Mouse (Mus musculus) heart, postnatal 10 days (tissue): ENCODE data around the gene Gli2. TPM values are rescaled to one million over a fixed set of nuclear protein-coding genes. Genes with fewer than 3 reads are reported as not detected.

Experiments used
- DNase-seq, 2 experiments: peaks; one replicate each; pipeline ENCODE4 v3.0.0; 2021
- intact Hi-C: fragments of 180-260 bp; cut with DNase I; formaldehyde crosslinking; loops from one replicate; pipeline ENCODE4 v1.15.1; 2025
- total RNA-seq, 2 experiments: library from RNA; stranded (reverse); gene quantifications; 2 replicates each; pipeline ENCODE4 v1.2.3; 2021

Gli2 gene
- 1 to 10 TPM; 3.8 to 4.2 TPM for total RNA-seq

- peak; percentile 86 to 88 for DNase-seq
- intact Hi-C loops = loop anchor here (5.0 to 10.0 kb wide), 2 partner anchors 76 to 179 kb away; no protein-coding TSS in a partner anchor
Measured at GRCm38 (mm10) chr1:119053402-119053841, at the start of gene Gli2. Gene Gli2 (minus strand): TSS chr1:119053619.

- intact Hi-C loops = no loop called here
- no peak for DNase-seq
Measured at GRCm38 (mm10) chr1:119097921-119098521, 44.6 kb upstream of the Gli2 start.

- intact Hi-C loops = loop anchor here (1.0 to 5.0 kb wide), 3 partner anchors 154 to 582 kb away; partner anchors contain the start of gene Inhbb
Measured at GRCm38 (mm10) chr1:119093739-119094138, 40.3 kb upstream of the Gli2 start.

GRCm38 (mm10) chr1:119089887-119090620 is 36.6 kb upstream of the Gli2 start:
- peak; percentile 16 to 22 for DNase-seq
- intact Hi-C loops = loop anchor here (5.0 to 10.0 kb wide), 5 partner anchors 157 to 837 kb away; partner anchors contain the start of gene Tsn

More at GRCm38 (mm10) chr1:119093739-119094138, 40.3 kb upstream of the Gli2 start:
- peak; percentile 74 to 83 for DNase-seq

- intact Hi-C loops = loop anchor here (5.0 to 10.0 kb wide), 4 partner anchors 370 to 840 kb away; partner anchors contain the start of gene Tsn
- peak; percentile 86 to 90 for DNase-seq
Measured at GRCm38 (mm10) chr1:119087539-119087938, 34.1 kb upstream of the Gli2 start.

GRCm38 (mm10) chr1:119085771-119086170 is 32.4 kb upstream of the Gli2 start:
- intact Hi-C loops = loop anchor here (5.0 to 10.0 kb wide), 4 partner anchors 372 to 842 kb away; partner anchors contain the start of gene Tsn
- DNase-seq = no peak

- DNase-seq = peak; percentile 62 to 82
- intact Hi-C loops = loop anchor here (1.0 to 10.0 kb wide), 3 partner anchors 236 to 769 kb away; partner anchors contain the start of gene Tsn
Measured at GRCm38 (mm10) chr1:119083468-119083921, 30.1 kb upstream of the Gli2 start.

- intact Hi-C loops = loop anchor here (5.0 to 10.0 kb wide), 2 partner anchors 235 to 768 kb away; partner anchors contain the start of gene Tsn
- DNase-seq = peak; percentile 39 to 67
Measured at GRCm38 (mm10) chr1:119082231-119082991, 29.0 kb upstream of the Gli2 start.

- no peak for DNase-seq
- intact Hi-C loops = no loop called here
Measured at GRCm38 (mm10) chr1:119077933-119078332, 24.5 kb upstream of the Gli2 start.

- intact Hi-C loops = no loop called here
- DNase-seq = no peak
Measured at GRCm38 (mm10) chr1:119076333-119076732, 22.9 kb upstream of the Gli2 start.

GRCm38 (mm10) chr1:119075916-119076315 is 22.5 kb upstream of the Gli2 start:
- no peak for DNase-seq
- intact Hi-C loops = no loop called here

GRCm38 (mm10) chr1:119075500-119075899 is 22.1 kb upstream of the Gli2 start:
- intact Hi-C loops = no loop called here
- no peak for DNase-seq

GRCm38 (mm10) chr1:119074910-119075309 is 21.5 kb upstream of the Gli2 start:
- no peak for DNase-seq
- intact Hi-C loops = no loop called here

GRCm38 (mm10) chr1:119073876-119074275 is 20.5 kb upstream of the Gli2 start:
- intact Hi-C loops = no loop called here
- no peak for DNase-seq

- DNase-seq = peak; percentile 20 to 39
- intact Hi-C loops = no loop called here
Measured at GRCm38 (mm10) chr1:119064892-119065671, 11.7 kb upstream of the Gli2 start.

- intact Hi-C loops = loop anchor here (10.0 kb wide), 1 partner anchor 182 kb away; no protein-coding TSS in a partner anchor
- DNase-seq = no peak
Measured at GRCm38 (mm10) chr1:119056491-119056890, 3.1 kb upstream of the Gli2 start.

- DNase-seq = no peak
- intact Hi-C loops = loop anchor here (10.0 kb wide), 1 partner anchor 181 kb away; no protein-coding TSS in a partner anchor
Measured at GRCm38 (mm10) chr1:119055801-119056200, 2.4 kb upstream of the Gli2 start.

GRCm38 (mm10) chr1:119054468-119054867 is 1.0 kb upstream of the Gli2 start:
- no peak for DNase-seq
- intact Hi-C loops = loop anchor here (5.0 to 10.0 kb wide), 2 partner anchors 77 to 180 kb away; no protein-coding TSS in a partner anchor

GRCm38 (mm10) chr1:119053872-119054354 is 494 bp upstream of the Gli2 start:
- peak; percentile 42 to 45 for DNase-seq
- intact Hi-C loops = loop anchor here (5.0 to 10.0 kb wide), 2 partner anchors 77 to 179 kb away; no protein-coding TSS in a partner anchor
